Mouse (Mus musculus) embryonic facial prominence, embryonic 13.5 days (tissue): Measurements from ENCODE around the gene Pck2. TPM values are rescaled to one million over a fixed set of nuclear protein-coding genes. Genes with fewer than 3 reads are reported as not detected.

Experiments used
- ATAC-seq: fragments of 200-750 bp; cut with Nextera tagmentation; 2 replicates; pipeline ENCODE4 v1.8.0; 2017; ENCODE audit warnings: low read depth; ENCODE audit not compliant: insufficient number of reproducible peaks, insufficient read depth, low FRiP score, low TSS enrichment
- H3K27ac ChIP-seq: fragments of 300-500 bp; sonication (generic); 2 replicates; pipeline ENCODE4 v1.5.1; 2015; ENCODE audit warnings: moderate library complexity, mild to moderate bottlenecking, inconsistent platforms
- H3K27me3 ChIP-seq: fragments of 300-500 bp; sonication (generic); 2 replicates; pipeline ENCODE4 v1.6.1; 2015; ENCODE audit warnings: mild to moderate bottlenecking, inconsistent platforms
- H3K36me3 ChIP-seq: fragments of 300-500 bp; sonication (generic); 2 replicates; pipeline ENCODE4 v1.6.1; 2015; ENCODE audit warnings: mild to moderate bottlenecking, inconsistent platforms
- H3K4me1 ChIP-seq: fragments of 300-500 bp; sonication (generic); 2 replicates; pipeline ENCODE4 v1.6.1; 2015; ENCODE audit warnings: inconsistent platforms
- H3K4me2 ChIP-seq: fragments of 300-500 bp; sonication (generic); 2 replicates; pipeline ENCODE4 v1.6.1; 2015; ENCODE audit warnings: moderate library complexity, mild to moderate bottlenecking, inconsistent platforms
- H3K4me3 ChIP-seq: fragments of 300-500 bp; sonication (generic); 2 replicates; pipeline ENCODE4 v1.5.1; 2015; ENCODE audit warnings: mild to moderate bottlenecking, inconsistent platforms
- H3K9ac ChIP-seq: fragments of 300-500 bp; sonication (generic); 2 replicates; pipeline ENCODE4 v1.6.1; 2015; ENCODE audit warnings: mild to moderate bottlenecking, inconsistent platforms
- H3K9me3 ChIP-seq: fragments of 300-500 bp; sonication (generic); 2 replicates; pipeline ENCODE4 v1.6.1; 2016; ENCODE audit warnings: inconsistent platforms
- WGBS: fragments of 180-500 bp; shearing (Covaris S2); methylation state at CpG from one replicate; pipeline ENCODE4 v1.1.7; 2015; ENCODE audit warnings: mixed read lengths; 5-methylcytosine and 5-hydroxymethylcytosine counted together
- polyA plus RNA-seq: library from polyadenylated mRNA; unstranded; fragments of >200 nt; fragmentation: Nextera tagmentation; extraction: Ambion mirVana; gene quantifications from 2 replicates; pipeline ENCODE4 v1.2.1, GENCODE M21; 2015

The Pck2 gene
- polyA plus RNA-seq, 1 experiment from 2014 or later: 35.0 TPM

- Histone ChIP-seq H3K4me2 (peak within 1 kb of the TSS; percentile 73), H3K9me3 (no peaks in the 10 kb centered on the region), H3K9ac (peak within 1 kb of the TSS; percentile 95), H3K36me3 (peaks cover 26% of the 10 kb centered on the region), H3K27me3 (no peaks in the 10 kb centered on the region), H3K4me1 (peaks cover 14% of the 10 kb centered on the region), H3K27ac (peak within 1 kb of the TSS; percentile 78), H3K4me3 (peak within 1 kb of the TSS; percentile 82)
- WGBS: under 1% methylated on average over 27 of the region's 32 CpGs
- peak; percentile 89 for ATAC-seq
These were observed 38.0 kb downstream of the Pck2 start, which contains the start of gene Psme1 for GRCm38 (mm10) chr14:55577871-55578667. TSS of gene Psme1 (plus strand) at chr14:55578123.

DNA sequence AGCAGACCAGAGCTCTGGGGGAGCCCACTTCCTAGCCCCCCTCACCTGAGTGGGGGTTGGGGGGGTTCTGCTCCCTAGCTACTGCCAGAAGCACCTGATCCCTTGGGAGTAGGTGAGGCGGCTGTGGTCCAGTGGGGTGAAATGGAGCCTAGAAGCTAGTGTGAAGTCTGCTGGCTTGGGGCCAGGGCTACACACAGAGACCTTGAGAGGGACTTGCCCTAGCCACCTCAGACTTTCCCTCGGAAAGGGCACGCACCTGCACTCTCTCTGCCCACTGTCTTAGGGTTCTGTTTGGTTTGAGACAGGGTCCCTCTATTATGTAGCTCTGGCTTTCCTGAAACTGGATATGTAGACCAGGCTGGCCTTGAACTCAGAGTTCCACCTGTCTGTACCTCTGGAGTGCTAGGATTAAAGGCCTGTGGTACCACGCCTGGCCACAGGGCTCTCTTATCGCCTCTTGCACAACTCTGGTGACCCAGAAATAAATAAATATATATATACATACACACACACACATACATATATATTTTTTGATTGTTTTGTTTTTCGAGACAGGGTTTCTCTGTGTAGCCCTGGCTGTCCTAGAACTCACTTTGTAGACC lies 38.7 kb downstream of the Pck2 start:
- no peaks in the 10 kb centered on the region for H3K9me3 ChIP-seq
- H3K4me1 ChIP-seq: peaks cover 14% of the 10 kb centered on the region
- H3K27ac ChIP-seq: peak overlapping the region; percentile 78
- H3K4me2 ChIP-seq: peak overlapping the region; percentile 73
- peak; percentile 34 for ATAC-seq
- H3K36me3 ChIP-seq: peaks cover 26% of the 10 kb centered on the region
- no peaks in the 10 kb centered on the region for H3K27me3 ChIP-seq
- peak overlapping the region; percentile 95 for H3K9ac ChIP-seq
- peak overlapping the region; percentile 82 for H3K4me3 ChIP-seq
- WGBS: 27% methylated on average over 6 of the region's 6 CpGs

GRCm38 (mm10) chr14:55579511-55580496 lies 39.7 kb downstream of the Pck2 start:
- ATAC-seq: no peak
- H3K4me1 ChIP-seq: peaks cover 20% of the 10 kb centered on the region
- 84% methylated on average over 23 of the region's 23 CpGs for WGBS
- no peak overlapping the region; the same call in 1 of the 2 replicates for H3K9ac ChIP-seq
- H3K4me2 ChIP-seq: 0 out of 2 replicates have a peak overlapping the region, but pooled peaks have one; percentile 73
- 0 out of 2 replicates have a peak overlapping the region, but pooled peaks have one; percentile 3 for H3K4me3 ChIP-seq
- no peak overlapping the region for H3K27ac ChIP-seq
- no peaks in the 10 kb centered on the region for H3K9me3 ChIP-seq
- H3K36me3 ChIP-seq: peaks cover 26% of the 10 kb centered on the region
- H3K27me3 ChIP-seq: peaks cover 7% of the 10 kb centered on the region; the same call in 1 of the 2 replicates

DNA sequence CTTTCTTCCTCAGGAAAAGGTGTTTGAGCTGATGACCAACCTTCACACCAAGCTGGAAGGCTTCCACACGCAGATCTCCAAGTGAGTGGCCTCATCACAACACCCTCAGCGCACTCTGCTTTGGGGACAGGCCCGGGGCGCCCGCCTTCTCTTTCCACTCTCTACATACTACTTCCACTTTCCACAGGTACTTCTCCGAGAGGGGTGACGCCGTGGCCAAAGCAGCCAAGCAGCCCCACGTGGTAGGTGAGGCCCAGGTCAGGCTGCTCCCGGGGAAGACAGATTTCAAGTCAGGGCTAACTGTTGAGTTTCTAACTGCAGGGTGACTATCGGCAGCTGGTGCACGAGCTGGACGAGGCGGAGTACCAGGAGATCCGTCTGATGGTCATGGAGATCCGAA lies 40.7 kb downstream of the Pck2 start:
- no peak overlapping the region for H3K4me2 ChIP-seq
- no peak overlapping the region for H3K27ac ChIP-seq
- H3K9me3 ChIP-seq: no peaks in the 10 kb centered on the region
- no peak for ATAC-seq
- H3K36me3 ChIP-seq: peaks cover 26% of the 10 kb centered on the region
- H3K4me1 ChIP-seq: peaks cover 24% of the 10 kb centered on the region
- no peak overlapping the region for H3K9ac ChIP-seq
- no peak overlapping the region for H3K4me3 ChIP-seq
- H3K27me3 ChIP-seq: peaks cover 9% of the 10 kb centered on the region; the same call in 1 of the 2 replicates
- 96% methylated on average over 16 of the region's 16 CpGs for WGBS

GRCm38 (mm10) chr14:55581981-55582681 lies 42.1 kb downstream of the Pck2 start:
- H3K9me3 ChIP-seq: no peaks in the 10 kb centered on the region
- H3K4me1 ChIP-seq: peaks cover 24% of the 10 kb centered on the region
- no peak for ATAC-seq
- no peak overlapping the region for H3K9ac ChIP-seq
- 68% methylated on average over 9 of the region's 9 CpGs for WGBS
- H3K4me3 ChIP-seq: no peak overlapping the region
- no peak overlapping the region for H3K27ac ChIP-seq
- peaks cover 9% of the 10 kb centered on the region; the same call in 1 of the 2 replicates for H3K27me3 ChIP-seq
- peaks cover 28% of the 10 kb centered on the region for H3K36me3 ChIP-seq
- no peak overlapping the region for H3K4me2 ChIP-seq

DNA sequence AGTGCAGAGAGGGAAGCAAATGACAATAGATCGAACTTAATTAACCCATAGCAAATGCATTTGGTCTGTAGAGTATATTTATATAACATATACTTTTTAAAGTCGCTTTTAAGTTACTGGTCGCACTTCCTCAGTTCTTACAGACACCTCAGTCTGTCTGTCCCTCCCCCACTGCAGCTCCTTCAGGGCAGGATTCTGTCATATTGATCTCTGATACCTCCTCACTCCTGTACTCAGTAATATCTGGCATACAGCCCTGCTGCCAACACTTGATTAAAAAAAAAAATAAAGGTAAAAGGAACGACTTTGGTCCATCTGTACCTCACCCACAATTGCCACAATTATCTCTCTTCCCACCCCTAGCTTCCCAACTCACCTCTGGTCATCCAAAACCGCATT lies 44.2 kb downstream of the Pck2 start:
- 36% methylated on average over 5 of the region's 5 CpGs for WGBS
- H3K36me3 ChIP-seq: peaks cover 49% of the 10 kb centered on the region
- H3K9ac ChIP-seq: peak overlapping the region; percentile 74
- H3K4me2 ChIP-seq: peak overlapping the region; percentile 87
- H3K9me3 ChIP-seq: no peaks in the 10 kb centered on the region
- no peak overlapping the region for H3K27ac ChIP-seq
- peak overlapping the region; percentile 52 for H3K4me3 ChIP-seq
- no peak for ATAC-seq
- H3K4me1 ChIP-seq: peaks cover 16% of the 10 kb centered on the region
- peaks cover 9% of the 10 kb centered on the region; the same call in 1 of the 2 replicates for H3K27me3 ChIP-seq

DNA sequence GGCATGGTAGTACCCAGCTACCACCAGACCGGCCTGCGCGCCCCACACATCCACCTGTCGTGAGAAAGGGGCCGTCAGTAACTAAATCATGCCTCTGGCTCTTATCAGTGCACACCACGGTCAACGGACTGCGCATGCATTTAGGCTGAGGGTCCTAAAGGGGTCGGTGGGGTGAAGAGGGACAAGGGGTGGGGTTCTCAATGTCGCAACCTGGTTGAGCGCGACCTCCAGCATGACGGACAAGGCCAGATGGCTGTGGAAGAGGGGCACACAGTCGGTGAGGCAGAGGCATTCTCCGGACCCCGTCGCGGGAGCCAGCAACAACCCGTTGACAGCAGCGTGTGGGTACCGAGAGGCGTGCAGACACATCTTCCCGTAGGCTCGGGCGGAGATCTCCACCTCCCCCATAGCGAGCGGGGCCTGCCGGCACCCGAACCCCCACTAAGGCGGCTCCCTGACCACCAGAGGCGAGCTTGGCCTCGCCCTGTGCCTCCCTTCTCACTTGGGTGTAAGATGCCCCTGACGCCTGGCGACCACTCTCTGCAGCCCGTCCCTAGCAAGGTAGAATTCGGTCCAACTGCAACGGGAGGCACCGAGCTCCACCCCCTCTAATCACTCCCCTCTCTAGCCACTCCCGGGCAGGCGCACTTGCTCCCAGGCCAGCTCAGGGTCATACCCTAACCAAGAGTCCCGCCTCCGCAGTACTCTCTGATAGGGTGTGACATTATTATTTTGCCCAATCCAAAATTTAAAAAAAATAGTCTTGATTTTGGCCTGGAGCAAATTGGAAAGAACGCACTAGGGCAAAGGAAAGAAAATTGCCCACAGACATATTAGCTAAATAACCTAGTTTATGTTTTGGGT lies 44.9 kb downstream of the Pck2 start, which contains the start of gene Emc9:
TSS of gene Emc9 (minus strand) at position 601 of the 864 bp plus-strand sequence.
- Histone ChIP-seq H3K4me1 (peaks cover 21% of the 10 kb centered on the region), H3K27ac (no peak within 1 kb of the TSS), H3K4me2 (peak within 1 kb of the TSS; percentile 87), H3K36me3 (peaks cover 48% of the 10 kb centered on the region), H3K9me3 (no peaks in the 10 kb centered on the region), H3K27me3 (peaks cover 9% of the 10 kb centered on the region; the same call in 1 of the 2 replicates), H3K9ac (peak within 1 kb of the TSS; percentile 74), H3K4me3 (peak within 1 kb of the TSS; percentile 52)
- 2% methylated on average over 43 of the region's 43 CpGs for WGBS
- ATAC-seq: 0 out of 2 replicates have a peak, but pooled peaks have one; percentile 65

GRCm38 (mm10) chr14:55585566-55585960 lies 45.5 kb downstream of the Pck2 start:
- H3K9me3 ChIP-seq: no peaks in the 10 kb centered on the region
- ATAC-seq: no peak
- no peak overlapping the region for H3K27ac ChIP-seq
- peaks cover 42% of the 10 kb centered on the region for H3K36me3 ChIP-seq
- WGBS: 52% methylated on average over 6 of the region's 6 CpGs
- peak overlapping the region; percentile 52 for H3K4me3 ChIP-seq
- H3K27me3 ChIP-seq: peaks cover 9% of the 10 kb centered on the region; the same call in 1 of the 2 replicates
- H3K4me2 ChIP-seq: peak overlapping the region; percentile 87
- no peak overlapping the region for H3K9ac ChIP-seq
- H3K4me1 ChIP-seq: peaks cover 27% of the 10 kb centered on the region

GRCm38 (mm10) chr14:55586149-55586548 lies 46.1 kb downstream of the Pck2 start:
- ATAC-seq: no peak
- H3K4me3 ChIP-seq: no peak overlapping the region

GRCm38 (mm10) chr14:55589271-55589670 lies 49.2 kb downstream of the Pck2 start:
- Histone ChIP-seq H3K9me3 (no peaks in the 10 kb centered on the region), H3K9ac (peak overlapping the region; percentile 27; the same call in 1 of the 2 replicates), H3K4me2 (no peak overlapping the region), H3K27me3 (peaks cover 7% of the 10 kb centered on the region; the same call in 1 of the 2 replicates), H3K4me3 (no peak overlapping the region), H3K36me3 (peaks cover 33% of the 10 kb centered on the region), H3K27ac (no peak overlapping the region), H3K4me1 (peaks cover 42% of the 10 kb centered on the region)
- no peak for ATAC-seq
- 98% methylated on average over 5 of the region's 5 CpGs for WGBS

More at GRCm38 (mm10) chr14:55586149-55586548, 46.1 kb downstream of the Pck2 start:
- no peaks in the 10 kb centered on the region for H3K9me3 ChIP-seq
- H3K4me1 ChIP-seq: peaks cover 27% of the 10 kb centered on the region
- 94% methylated on average over 2 of the region's 2 CpGs for WGBS
- peaks cover 9% of the 10 kb centered on the region; the same call in 1 of the 2 replicates for H3K27me3 ChIP-seq
- H3K36me3 ChIP-seq: peaks cover 36% of the 10 kb centered on the region
- H3K9ac ChIP-seq: no peak overlapping the region
- no peak overlapping the region for H3K4me2 ChIP-seq
- no peak overlapping the region for H3K27ac ChIP-seq
